Mouse (Mus musculus) lung, embryonic 14.5 days (tissue): ENCODE measurements around the gene Uqcr11. TPM values are rescaled to one million over a fixed set of nuclear protein-coding genes. Genes with fewer than 3 reads are reported as not detected.

Experiments
- ATAC-seq: fragments of 200-750 bp; cut with Nextera tagmentation; 2 replicates; pipeline ENCODE4 v1.8.0; 2017; ENCODE audit warnings: mild to moderate bottlenecking, moderate TSS enrichment, moderate library complexity; ENCODE audit not compliant: insufficient read depth
- DNase-seq: peaks from one replicate; pipeline ENCODE4 v3.0.0-alpha.2; 2015
- H3K27ac ChIP-seq: fragments of 300-500 bp; sonication (generic); 2 replicates; pipeline ENCODE4 v1.5.1; 2014; ENCODE audit warnings: low read depth, mild to moderate bottlenecking, moderate library complexity
- H3K27me3 ChIP-seq: fragments of 300-500 bp; sonication (generic); 2 replicates; pipeline ENCODE4 v1.6.1; 2014; ENCODE audit warnings: low read length, control low read depth; ENCODE audit not compliant: insufficient read depth
- H3K36me3 ChIP-seq: fragments of 300-500 bp; sonication (generic); 2 replicates; pipeline ENCODE4 v1.6.1; 2014; ENCODE audit warnings: control low read depth; ENCODE audit not compliant: insufficient read depth
- H3K4me1 ChIP-seq: fragments of 300-500 bp; sonication (generic); 2 replicates; pipeline ENCODE4 v1.6.1; 2014; ENCODE audit warnings: antibody characterized with exemption, control low read depth; ENCODE audit not compliant: insufficient read depth
- H3K4me2 ChIP-seq: fragments of 300-500 bp; sonication (generic); 2 replicates; pipeline ENCODE4 v1.6.1; 2014; ENCODE audit warnings: mild to moderate bottlenecking
- H3K4me3 ChIP-seq: fragments of 300-500 bp; sonication (generic); 2 replicates; pipeline ENCODE4 v1.5.1; 2014; ENCODE audit warnings: low read depth, low read length
- H3K9ac ChIP-seq: fragments of 300-500 bp; sonication (generic); 2 replicates; pipeline ENCODE4 v1.6.1; 2014
- H3K9me3 ChIP-seq: fragments of 300-500 bp; sonication (generic); 2 replicates; pipeline ENCODE4 v1.6.1; 2016; ENCODE audit warnings: low read depth, low read length, control low read depth
- CTCF ChIP-seq: IDR thresholded peaks from 2 replicates; pipeline ENCODE4 v1.5.1; 2016; ENCODE audit warnings: antibody characterized with exemption, low read depth
- WGBS: fragments of 180-500 bp; shearing (Covaris S2); extraction: QIAGEN DNeasy Blood & Tissue Kit; methylation state at CpG from one replicate; pipeline ENCODE4 v1.1.7; 2014; 5-methylcytosine and 5-hydroxymethylcytosine counted together
- polyA plus RNA-seq: library from polyadenylated mRNA; unstranded; fragments of >200 nt; fragmentation: Nextera tagmentation; extraction: Ambion mirVana; gene quantifications from 2 replicates; pipeline ENCODE4 v1.2.1, GENCODE M21; 2014

Uqcr11 gene
- polyA plus RNA-seq, 1 experiment from 2014 or later = 669 TPM

DNA sequence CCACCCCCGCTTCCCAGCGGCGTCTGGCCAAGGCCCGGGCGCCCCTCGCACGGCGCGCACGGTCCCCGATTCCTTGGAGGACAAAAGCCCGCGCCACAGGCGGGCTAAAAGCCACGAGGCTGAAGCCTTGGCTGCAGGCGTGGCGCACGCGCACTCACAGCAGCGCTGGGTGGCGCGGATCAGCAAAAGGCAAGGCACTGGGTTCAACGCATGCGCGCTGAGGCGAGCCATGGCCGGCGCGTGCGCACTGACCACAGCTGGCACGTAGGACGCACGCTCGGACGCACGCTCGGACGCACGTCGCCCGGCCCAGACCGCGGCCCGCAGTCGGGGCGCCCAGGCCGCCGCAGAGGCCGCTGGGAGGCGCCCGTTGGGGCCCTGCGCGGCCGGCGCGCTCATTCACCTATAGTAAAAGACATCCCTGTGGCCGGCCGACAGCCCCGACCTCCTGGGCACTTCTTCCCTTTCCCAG is 7.9 kb downstream of the Uqcr11 start:
- Histone ChIP-seq H3K27me3 (no peaks in the 10 kb centered on the region), H3K4me2 (peak overlapping the region; percentile 73), H3K4me1 (peaks cover 11% of the 10 kb centered on the region; the same call in 1 of the 2 replicates), H3K4me3 (peak overlapping the region; percentile 82), H3K9ac (peak overlapping the region; percentile 96), H3K36me3 (peaks cover 65% of the 10 kb centered on the region), H3K27ac (peak overlapping the region; percentile 100), H3K9me3 (no peaks in the 10 kb centered on the region)
- TF ChIP-seq CTCF = no peak
- 0% methylated on average over 59 of the region's 59 CpGs for WGBS
- DNase-seq (peak; percentile 100), ATAC-seq (peak; percentile 84)

DNA sequence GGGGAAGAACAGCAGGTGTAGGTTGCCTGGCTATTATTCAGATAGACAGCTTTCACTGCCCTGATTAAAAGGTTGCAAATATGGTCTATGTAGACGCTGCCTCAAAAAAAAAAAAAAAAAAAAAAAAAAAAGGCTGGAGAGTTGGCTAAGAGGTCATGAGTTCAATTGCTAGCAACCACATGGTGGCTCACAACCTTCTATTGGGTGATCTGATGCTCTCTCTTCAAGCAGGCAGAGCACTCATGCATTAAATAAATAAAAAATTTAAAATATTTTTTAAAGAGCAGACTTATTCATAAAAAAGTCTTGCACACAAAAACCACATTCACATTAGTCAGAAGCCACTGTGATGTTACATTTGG is 8.5 kb downstream of the Uqcr11 start:
- H3K4me1 ChIP-seq = peaks cover 11% of the 10 kb centered on the region; the same call in 1 of the 2 replicates
- no peak for TF ChIP-seq CTCF
- no peaks in the 10 kb centered on the region for H3K9me3 ChIP-seq
- H3K4me2 ChIP-seq = peak overlapping the region; percentile 73
- peaks cover 65% of the 10 kb centered on the region for H3K36me3 ChIP-seq
- DNase-seq (peak; percentile 52), ATAC-seq (no peak)
- 0% methylated on average over 1 of the region's 1 CpGs for WGBS
- H3K27ac ChIP-seq = peak overlapping the region; percentile 100
- H3K9ac ChIP-seq = peak overlapping the region; percentile 96
- no peaks in the 10 kb centered on the region for H3K27me3 ChIP-seq
- H3K4me3 ChIP-seq = peak overlapping the region; percentile 82

DNA sequence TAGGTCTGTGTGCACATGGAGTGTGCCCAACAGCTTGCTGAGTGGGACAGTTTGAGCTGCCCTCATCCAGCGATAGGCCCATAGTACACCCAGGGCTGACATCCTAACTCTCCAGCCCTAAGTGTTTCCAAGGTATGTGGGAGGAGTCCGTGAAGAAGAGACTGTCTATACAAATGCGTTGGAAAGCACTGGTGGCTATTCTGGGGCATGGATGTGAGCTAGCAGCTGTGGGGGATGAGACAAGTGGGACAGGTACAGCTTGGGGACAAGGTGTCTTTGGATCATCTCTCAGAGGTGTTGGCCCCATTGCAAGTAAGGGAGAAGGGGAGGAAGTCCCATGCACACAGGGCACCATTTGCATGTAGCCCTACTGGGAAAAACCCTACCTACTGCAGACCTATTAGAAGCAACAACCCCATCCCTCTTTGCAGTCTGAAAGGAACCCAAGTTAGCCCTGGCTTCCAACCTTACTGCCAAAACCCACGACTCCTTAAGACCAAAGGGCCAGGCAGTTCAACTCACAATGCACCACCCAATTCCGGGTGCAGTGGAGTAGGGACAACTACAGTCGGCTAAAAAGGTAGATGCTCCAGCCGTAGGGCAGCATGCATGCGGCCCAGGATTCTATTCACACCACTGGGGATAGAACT is 9.0 kb downstream of the Uqcr11 start:
- Histone ChIP-seq H3K4me2 (peak overlapping the region; percentile 73), H3K27ac (peak overlapping the region; percentile 100), H3K36me3 (peaks cover 65% of the 10 kb centered on the region), H3K4me3 (peak overlapping the region; percentile 82), H3K9ac (peak overlapping the region; percentile 96), H3K4me1 (peaks cover 11% of the 10 kb centered on the region; the same call in 1 of the 2 replicates), H3K27me3 (no peaks in the 10 kb centered on the region), H3K9me3 (no peaks in the 10 kb centered on the region)
- DNase-seq (no peak), ATAC-seq (no peak)
- TF ChIP-seq CTCF = no peak
- WGBS = 30% methylated on average over 8 of the region's 8 CpGs

DNA sequence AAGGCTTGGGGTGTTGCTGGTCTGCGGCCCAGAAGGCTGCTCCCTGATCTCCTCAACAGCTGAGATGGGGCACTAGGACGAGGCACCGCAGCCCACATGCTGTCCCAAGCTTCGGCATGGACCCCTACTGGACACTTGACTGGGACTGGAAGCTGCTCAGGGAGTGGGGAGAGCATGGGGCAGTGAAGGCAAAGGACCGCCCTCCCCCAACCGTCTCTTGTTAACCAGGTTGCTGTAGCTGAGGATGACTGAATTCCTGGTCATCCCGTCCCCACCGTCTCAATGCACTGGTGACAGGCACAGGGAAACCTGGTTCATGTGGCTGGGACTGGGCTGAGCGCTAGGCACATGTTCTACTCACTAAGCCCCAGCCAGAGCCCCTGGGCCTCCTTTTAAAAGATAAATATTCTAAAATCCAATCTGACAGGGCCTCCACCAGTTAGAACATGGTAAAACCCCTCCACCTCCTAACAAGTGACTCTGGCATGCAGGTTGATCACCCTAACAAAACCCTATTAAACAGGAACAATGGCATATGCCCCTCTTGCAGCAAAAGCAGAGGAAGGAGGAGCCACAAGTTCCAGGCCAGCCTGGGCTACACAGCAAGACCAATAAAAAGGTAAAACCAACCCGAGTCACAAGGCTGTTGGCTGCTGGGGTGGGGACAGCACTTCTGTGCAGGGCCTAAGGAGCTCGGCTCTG is 9.7 kb downstream of the Uqcr11 start:
- Histone ChIP-seq H3K9me3 (no peaks in the 10 kb centered on the region), H3K27me3 (no peaks in the 10 kb centered on the region), H3K27ac (0 out of 2 replicates have a peak overlapping the region, but pooled peaks have one; percentile 100), H3K4me1 (peaks cover 11% of the 10 kb centered on the region; the same call in 1 of the 2 replicates), H3K9ac (peak overlapping the region; percentile 96), H3K36me3 (peaks cover 65% of the 10 kb centered on the region), H3K4me3 (peak overlapping the region; percentile 82), H3K4me2 (peak overlapping the region; percentile 73)
- WGBS = 81% methylated on average over 11 of the region's 11 CpGs
- no peak for TF ChIP-seq CTCF
- no peak for DNase-seq
- ATAC-seq = no peak

DNA sequence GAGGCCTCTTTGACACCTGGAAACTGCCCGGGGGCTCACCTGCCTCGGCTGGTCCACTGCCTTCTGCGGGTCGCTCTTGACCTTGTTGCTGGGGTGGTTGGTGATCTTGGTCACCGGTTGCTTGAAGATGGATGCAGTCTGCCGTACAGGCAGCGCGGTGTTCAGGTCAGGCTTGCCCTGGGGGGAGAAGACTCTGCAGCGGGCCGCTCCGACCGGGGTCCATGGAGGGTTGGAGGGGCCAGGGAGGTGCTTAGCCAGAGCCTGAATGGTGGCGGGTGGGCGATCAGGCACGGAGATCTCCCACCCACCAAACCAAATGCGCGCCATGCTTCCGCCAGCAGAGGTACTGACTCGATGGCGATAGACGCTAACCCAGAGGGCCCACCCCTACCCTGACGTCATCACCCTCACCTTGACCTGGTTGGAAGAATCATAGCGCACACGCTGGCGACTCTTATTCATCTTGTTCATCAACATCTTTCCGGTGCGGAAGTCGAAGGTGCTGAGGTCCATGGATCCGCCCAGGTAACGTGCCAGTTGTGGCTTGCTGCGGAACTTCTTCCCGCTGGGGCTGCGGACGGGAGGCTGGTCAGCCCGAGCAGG is 11.5 kb downstream of the Uqcr11 start:
- no peak overlapping the region for H3K4me3 ChIP-seq
- H3K36me3 ChIP-seq = peaks cover 68% of the 10 kb centered on the region
- H3K4me2 ChIP-seq = no peak overlapping the region
- DNase-seq = no peak
- H3K9ac ChIP-seq = no peak overlapping the region
- H3K9me3 ChIP-seq = no peaks in the 10 kb centered on the region
- 94% methylated on average over 35 of the region's 35 CpGs for WGBS
- no peak overlapping the region for H3K27ac ChIP-seq
- no peak for TF ChIP-seq CTCF
- peaks cover 10% of the 10 kb centered on the region; the same call in 1 of the 2 replicates for H3K4me1 ChIP-seq
- no peak for ATAC-seq
- H3K27me3 ChIP-seq = no peaks in the 10 kb centered on the region

DNA sequence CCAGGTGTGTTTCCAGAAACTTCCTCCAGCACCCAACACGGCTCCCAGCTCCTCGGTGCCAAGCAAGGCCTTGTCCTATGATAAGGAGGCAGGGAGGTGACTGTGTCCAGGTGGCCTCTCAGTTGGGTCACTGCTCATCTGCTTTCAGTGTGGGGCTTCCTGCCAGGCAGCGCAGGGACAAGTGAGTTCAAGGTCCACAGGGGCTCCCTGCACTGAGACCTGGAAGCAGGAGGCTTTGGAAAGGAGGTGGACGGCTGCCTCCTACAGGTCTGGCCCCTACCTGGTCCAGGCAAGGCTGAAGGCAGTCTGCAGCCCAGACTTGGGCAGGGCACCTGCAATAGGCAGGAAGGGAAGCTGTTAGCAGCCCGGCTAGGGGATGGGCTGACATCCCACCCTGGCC is 13.9 kb downstream of the Uqcr11 start:
- H3K4me3 ChIP-seq = no peak overlapping the region
- H3K27me3 ChIP-seq = no peaks in the 10 kb centered on the region
- H3K36me3 ChIP-seq = peaks cover 68% of the 10 kb centered on the region
- ATAC-seq = no peak
- TF ChIP-seq CTCF = no peak
- no peaks in the 10 kb centered on the region for H3K9me3 ChIP-seq
- no peak for DNase-seq
- peaks cover 5% of the 10 kb centered on the region; the same call in 1 of the 2 replicates for H3K4me1 ChIP-seq
- no peak overlapping the region for H3K9ac ChIP-seq
- WGBS = 88% methylated on average over 5 of the region's 5 CpGs
- no peak overlapping the region for H3K4me2 ChIP-seq
- no peak overlapping the region for H3K27ac ChIP-seq

DNA sequence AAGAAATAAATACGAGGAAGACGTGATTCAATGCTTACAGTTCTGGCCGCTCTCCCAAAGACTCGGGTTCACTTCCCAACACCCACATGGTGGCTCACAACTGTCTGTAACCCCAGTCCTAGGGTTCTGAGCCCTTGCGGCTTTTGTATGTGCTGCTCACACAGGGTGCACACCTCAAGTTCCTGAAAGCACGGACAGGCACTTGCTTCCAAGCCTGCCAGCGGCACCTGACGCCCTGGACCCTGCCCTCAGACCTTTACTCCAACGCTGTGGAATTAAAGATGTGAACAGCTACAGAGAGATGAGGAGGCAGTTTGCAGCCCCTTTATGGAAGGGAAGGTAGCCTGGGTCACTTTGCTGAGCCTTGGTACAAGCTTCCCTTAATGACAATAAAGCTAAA is 15.9 kb downstream of the Uqcr11 start:
- no peak for DNase-seq
- H3K9ac ChIP-seq = no peak overlapping the region
- no peak overlapping the region for H3K27ac ChIP-seq
- no peaks in the 10 kb centered on the region for H3K9me3 ChIP-seq
- H3K4me2 ChIP-seq = no peak overlapping the region
- peaks cover 52% of the 10 kb centered on the region for H3K36me3 ChIP-seq
- H3K27me3 ChIP-seq = no peaks in the 10 kb centered on the region
- no peak for ATAC-seq
- H3K4me3 ChIP-seq = no peak overlapping the region
- H3K4me1 ChIP-seq = no peaks in the 10 kb centered on the region
- no peak for TF ChIP-seq CTCF
- 72% methylated on average over 9 of the region's 9 CpGs for WGBS
